Mouse (Mus musculus) bone marrow, adult 2 months (tissue): ENCODE data around the gene D7Ertd443e.

Experiments
- CTCF ChIP-seq: fragments of 200-500 bp; IDR thresholded peaks from 2 replicates; pipeline ENCODE4 v1.5.1; 2011; ENCODE audit warnings: low read length, control low read depth; ENCODE audit not compliant: control insufficient read depth, insufficient read depth
- POLR2A ChIP-seq: fragments of 200-500 bp; IDR thresholded peaks from 2 replicates; pipeline ENCODE4 v1.6.1; 2011; ENCODE audit warnings: low read depth, mild to moderate bottlenecking, control low read depth, low read length, borderline replicate concordance; ENCODE audit not compliant: control insufficient read depth

GRCm38 (mm10) chr7:134229899-134230298 is 155.6 kb downstream of the D7Ertd443e start:
- TF ChIP-seq CTCF (no peak), POLR2A (no peak)
